Mouse (Mus musculus): ENCODE measurements around the gene Nup35. TPM values are rescaled to one million over a fixed set of nuclear protein-coding genes. Genes with fewer than 3 reads are reported as not detected.

Gene Nup35
- polyA plus RNA-seq, 1 experiment from 2014 or later = 69.2 TPM

DNA sequence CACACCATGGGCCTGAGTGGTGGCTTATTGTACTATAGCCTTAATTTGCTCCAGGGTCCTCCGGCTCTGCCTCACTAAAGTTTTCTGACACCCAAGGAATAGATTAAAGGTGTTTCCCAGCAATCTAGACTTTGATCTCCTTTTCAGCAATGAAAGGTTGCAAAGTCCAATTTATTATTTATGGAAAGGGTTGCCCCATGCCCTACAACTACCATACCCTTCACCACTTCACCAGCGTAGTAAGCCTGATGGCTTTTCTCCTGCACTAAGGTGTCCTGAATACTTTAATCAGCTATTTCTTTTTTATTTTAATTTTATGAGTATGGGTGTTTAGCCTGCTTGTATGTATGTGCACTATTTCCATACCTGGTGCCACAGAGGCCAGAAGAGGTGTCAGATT lies 45.6 kb downstream of the Nup35 start:
- peaks cover 64% of the 10 kb centered on the region for H3K36me3 ChIP-seq (replicated peaks)
- H3K9me3 ChIP-seq = no peaks in the 10 kb centered on the region
- H3K27ac ChIP-seq = no peak overlapping the region
- WGBS = 97% methylated on average over 2 of the region's 2 CpGs
- no peak for DNase-seq (ENCODE audit: extremely low spot score, low spot score)
- H3K4me3 ChIP-seq = no peak overlapping the region
- H3K27me3 ChIP-seq (ENCODE audit: poor library complexity, severe bottlenecking) = no peaks in the 10 kb centered on the region
- no peaks in the 10 kb centered on the region for H3K4me1 ChIP-seq

DNA sequence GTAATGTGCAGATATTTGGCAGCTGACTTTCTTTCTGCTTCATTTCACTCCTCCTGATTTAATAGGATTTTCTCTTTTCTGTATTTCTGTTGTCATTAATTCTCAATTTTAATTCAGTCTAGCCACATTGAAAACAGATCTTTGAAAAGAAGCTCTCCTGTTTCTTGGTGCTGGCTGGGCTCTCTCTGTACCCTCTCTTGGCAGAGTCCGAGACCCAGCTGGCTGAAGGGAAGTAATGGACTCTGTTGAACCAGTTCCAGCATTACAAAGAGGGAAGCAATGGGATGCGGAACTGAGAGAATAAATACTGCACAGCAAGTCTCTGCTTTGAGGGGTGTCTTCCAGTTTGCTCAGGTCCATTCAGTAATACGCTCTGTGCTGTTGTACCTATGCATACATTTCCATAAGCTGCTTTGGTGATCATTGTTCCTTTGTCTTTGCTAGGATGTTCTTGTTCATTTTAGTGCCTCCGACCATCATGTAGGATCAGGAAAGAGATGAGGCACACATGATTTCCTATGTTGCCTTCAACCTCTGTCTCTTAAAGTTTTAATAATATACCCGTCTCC lies 50.4 kb downstream of the Nup35 start:
- H3K36me3 ChIP-seq (replicated peaks) = peaks cover 36% of the 10 kb centered on the region
- 89% methylated on average over 5 of the region's 5 CpGs for WGBS

DNA sequence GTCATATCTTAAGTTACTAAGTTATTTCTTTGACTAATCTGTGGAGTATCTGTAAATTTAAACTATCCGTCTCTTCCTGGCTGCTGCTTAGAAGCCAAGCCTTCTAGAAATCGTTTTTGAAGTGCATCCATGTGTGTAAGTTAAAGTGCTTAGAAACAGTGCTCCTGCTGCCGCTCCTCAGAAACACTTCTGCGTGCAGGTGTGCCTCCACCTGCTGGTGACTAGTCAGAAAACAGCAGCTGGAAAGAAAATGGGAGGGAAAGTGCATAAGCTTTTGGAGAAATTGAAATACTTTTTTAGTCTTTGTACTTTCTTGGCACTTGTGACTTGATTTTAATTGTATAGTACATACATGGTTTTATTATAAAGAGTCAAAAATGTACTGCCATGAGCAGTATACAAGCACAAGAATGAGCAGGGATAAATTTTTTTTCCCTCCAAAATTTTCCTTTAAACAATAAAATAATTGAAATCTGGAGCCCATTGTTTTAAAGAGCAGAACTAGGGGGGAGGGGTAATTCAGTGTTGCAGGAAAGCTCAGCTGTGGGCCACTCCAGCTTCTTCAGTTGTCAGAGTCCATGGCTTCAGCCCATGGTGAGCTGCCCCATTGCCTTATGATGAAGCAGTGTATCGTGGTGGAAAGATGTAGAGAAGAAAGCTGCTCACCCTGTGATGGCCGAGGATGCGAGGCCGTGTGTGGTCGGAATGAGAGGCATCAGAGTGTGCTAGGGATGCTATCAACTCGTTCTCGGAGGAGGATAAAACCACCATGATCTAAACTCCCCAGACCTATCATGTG lies 53.0 kb downstream of the Nup35 start:
- Histone ChIP-seq H3K4me1 (peaks cover 12% of the 10 kb centered on the region), H3K9me3 (no peaks in the 10 kb centered on the region), H3K36me3 (replicated peaks) (peaks cover 22% of the 10 kb centered on the region), H3K4me3 (no peak overlapping the region), H3K27me3 (ENCODE audit: poor library complexity, severe bottlenecking) (no peaks in the 10 kb centered on the region), H3K27ac (no peak overlapping the region)
- DNase-seq (ENCODE audit: extremely low spot score, low spot score) = no peak
- WGBS = 75% methylated on average over 11 of the region's 11 CpGs

More for the DNA sequence above, 50.4 kb downstream of the Nup35 start:
- DNase-seq (ENCODE audit: extremely low spot score, low spot score) = no peak
- H3K27ac ChIP-seq = no peak overlapping the region
- H3K4me1 ChIP-seq = peaks cover 12% of the 10 kb centered on the region
- H3K27me3 ChIP-seq (ENCODE audit: poor library complexity, severe bottlenecking) = no peaks in the 10 kb centered on the region
- H3K9me3 ChIP-seq = no peaks in the 10 kb centered on the region
- no peak overlapping the region for H3K4me3 ChIP-seq

DNA sequence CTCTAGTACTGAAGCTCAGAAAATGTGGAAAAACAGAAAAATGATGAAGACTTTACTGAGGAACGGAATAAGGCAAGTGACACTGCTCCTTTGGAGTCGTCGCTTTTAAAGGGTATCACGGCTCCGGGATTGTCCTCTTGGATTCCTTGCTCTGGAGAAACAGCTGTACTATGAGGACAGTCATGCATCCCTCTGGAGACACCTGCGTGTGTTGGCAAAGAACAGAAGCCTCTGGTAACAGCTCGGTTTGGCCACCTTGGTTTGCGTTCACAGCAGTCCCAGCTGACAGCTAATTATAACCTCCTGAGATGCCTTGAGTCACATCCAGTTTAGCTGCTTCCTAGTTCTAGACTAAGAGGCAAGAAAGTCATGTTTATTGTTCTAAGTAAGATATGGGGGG lies 61.8 kb downstream of the Nup35 start:
- no peak overlapping the region for H3K27ac ChIP-seq
- H3K4me1 ChIP-seq = no peaks in the 10 kb centered on the region
- no peaks in the 10 kb centered on the region for H3K36me3 ChIP-seq (replicated peaks)
- DNase-seq (ENCODE audit: extremely low spot score, low spot score) = no peak
- no peaks in the 10 kb centered on the region for H3K9me3 ChIP-seq
- H3K27me3 ChIP-seq (ENCODE audit: poor library complexity, severe bottlenecking) = no peaks in the 10 kb centered on the region
- 93% methylated on average over 8 of the region's 8 CpGs for WGBS
- H3K4me3 ChIP-seq = no peak overlapping the region

DNA sequence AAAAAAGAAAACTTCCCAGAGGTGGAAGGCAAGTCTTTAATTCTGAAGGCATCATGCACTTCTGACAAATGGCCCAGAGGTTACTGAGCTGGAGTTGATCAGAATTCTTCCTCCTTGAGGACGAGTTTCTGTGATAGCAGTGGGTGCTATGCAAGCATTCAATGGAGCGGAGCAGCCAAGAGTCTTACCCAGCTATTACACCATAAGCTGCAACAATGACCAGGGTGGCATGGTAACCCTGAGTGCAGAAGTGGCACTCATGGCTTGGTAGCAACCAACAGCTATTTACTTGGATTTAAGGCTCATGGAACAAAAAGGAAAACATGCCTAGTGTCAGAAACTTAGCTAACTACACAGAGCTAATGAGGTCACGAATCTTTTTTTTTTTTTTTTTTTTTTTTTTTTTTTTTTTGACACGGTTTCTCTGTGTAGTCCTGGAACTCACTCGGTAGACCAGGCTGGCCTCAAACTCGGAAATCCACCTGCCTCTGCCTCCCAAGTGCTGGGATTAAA lies 66.7 kb downstream of the Nup35 start:
- no peaks in the 10 kb centered on the region for H3K27me3 ChIP-seq (ENCODE audit: poor library complexity, severe bottlenecking)
- H3K4me1 ChIP-seq = peaks cover 7% of the 10 kb centered on the region
- H3K4me3 ChIP-seq = no peak overlapping the region
- H3K27ac ChIP-seq = no peak overlapping the region
- H3K36me3 ChIP-seq (replicated peaks) = no peaks in the 10 kb centered on the region
- 85% methylated on average over 6 of the region's 6 CpGs for WGBS
- H3K9me3 ChIP-seq = no peaks in the 10 kb centered on the region
- DNase-seq (ENCODE audit: extremely low spot score, low spot score) = no peak

DNA sequence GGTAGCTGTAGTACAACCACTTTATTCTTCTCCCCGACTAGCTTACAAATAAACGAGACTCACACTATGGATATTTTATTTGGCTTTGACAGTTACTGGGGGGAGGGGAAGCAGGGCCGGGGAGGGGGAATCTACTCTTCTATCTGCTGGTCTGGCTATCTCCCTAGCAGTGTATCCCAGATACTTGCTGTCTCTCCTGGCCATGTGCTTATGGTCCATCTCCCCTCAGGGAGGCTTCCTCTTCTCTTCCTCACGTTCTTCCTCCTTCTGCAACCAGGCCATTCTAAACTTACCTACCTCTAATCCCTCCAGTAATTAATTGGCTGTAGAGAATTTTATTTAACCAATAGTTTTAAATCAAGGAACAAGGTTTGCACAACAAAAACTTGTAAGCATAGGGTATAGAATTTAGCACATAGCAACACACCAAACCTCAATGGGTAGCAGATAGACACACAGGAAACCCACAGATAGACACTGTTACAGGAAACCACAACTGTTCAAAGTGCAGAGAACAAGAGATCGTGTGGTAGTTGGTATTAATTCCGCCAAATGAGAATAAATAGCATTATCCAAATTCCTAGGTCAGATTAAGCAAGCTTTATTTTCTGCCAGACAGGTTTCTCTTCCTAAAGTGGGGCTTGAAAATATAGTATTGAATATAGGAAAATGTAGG lies 67.5 kb downstream of the Nup35 start:
- no peak overlapping the region for H3K27ac ChIP-seq
- H3K27me3 ChIP-seq (ENCODE audit: poor library complexity, severe bottlenecking) = no peaks in the 10 kb centered on the region
- no peaks in the 10 kb centered on the region for H3K9me3 ChIP-seq
- H3K36me3 ChIP-seq (replicated peaks) = no peaks in the 10 kb centered on the region
- DNase-seq (ENCODE audit: extremely low spot score, low spot score) = no peak
- 90% methylated on average over 6 of the region's 6 CpGs for WGBS
- no peak overlapping the region for H3K4me3 ChIP-seq
- H3K4me1 ChIP-seq = peaks cover 7% of the 10 kb centered on the region

DNA sequence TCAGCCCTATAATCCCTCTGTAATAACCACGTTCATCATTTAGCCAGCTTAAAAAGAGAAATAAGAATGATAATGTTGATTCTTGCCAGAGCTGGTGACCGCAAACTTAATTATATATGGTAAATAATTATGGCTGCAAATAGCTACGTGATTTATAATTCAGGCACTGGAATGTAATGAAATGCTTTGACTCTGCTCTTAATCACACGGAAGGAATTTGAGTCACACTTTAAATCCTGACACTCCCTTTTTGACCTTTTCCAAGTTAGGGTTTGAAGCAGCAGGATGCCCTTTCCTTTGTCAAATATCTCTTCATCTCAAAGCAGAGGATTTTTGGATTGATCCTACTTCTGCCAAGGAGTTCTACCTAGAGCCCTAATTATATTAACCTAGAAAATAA lies 71.2 kb downstream of the Nup35 start:
- no peak for DNase-seq (ENCODE audit: extremely low spot score, low spot score)
- H3K4me1 ChIP-seq = peaks cover 7% of the 10 kb centered on the region
- H3K27me3 ChIP-seq (ENCODE audit: poor library complexity, severe bottlenecking) = no peaks in the 10 kb centered on the region
- H3K36me3 ChIP-seq (replicated peaks) = no peaks in the 10 kb centered on the region
- H3K27ac ChIP-seq = no peak overlapping the region
- H3K4me3 ChIP-seq = no peak overlapping the region
- 38% methylated on average over 4 of the region's 4 CpGs for WGBS
- no peaks in the 10 kb centered on the region for H3K9me3 ChIP-seq

DNA sequence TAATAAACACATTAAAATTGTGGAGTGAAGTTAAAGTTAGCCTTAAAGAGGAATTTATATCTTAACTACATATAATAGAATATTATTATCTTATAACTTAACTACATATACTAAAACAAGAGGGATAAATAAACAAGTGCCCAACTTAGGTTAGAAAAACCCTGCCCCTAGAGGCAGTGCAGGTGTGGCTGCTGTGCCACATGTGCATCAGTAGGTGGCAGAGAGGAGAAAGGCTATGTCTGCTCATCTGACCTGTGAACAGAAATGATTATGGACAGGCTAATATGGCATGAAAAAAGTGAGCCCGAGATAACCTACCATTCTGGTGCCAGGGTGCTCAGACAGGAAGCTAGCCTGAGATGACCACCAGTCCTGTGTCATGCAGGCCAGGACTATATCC lies 90.4 kb downstream of the Nup35 start:
- Histone ChIP-seq H3K4me1 (no peaks in the 10 kb centered on the region), H3K27ac (no peak overlapping the region), H3K9me3 (no peaks in the 10 kb centered on the region), H3K27me3 (ENCODE audit: poor library complexity, severe bottlenecking) (no peaks in the 10 kb centered on the region), H3K4me3 (no peak overlapping the region), H3K36me3 (replicated peaks) (no peaks in the 10 kb centered on the region)
- WGBS = 85% methylated on average over 1 of the region's 1 CpGs
- DNase-seq (ENCODE audit: extremely low spot score, low spot score) = no peak

MicroRNAs encoded within 50 kb of the gene (microRNA counts, 519-probe panel; counts per million panel counts)
- 341 counts per million, percentile 65 among the panel's probes with 10 or more counts for microRNA mmu-miR-684

Small RNA genes lying within 50 kb of the gene (microRNA-seq; reads per million reads assigned to microRNA genes)
- gene Mir684-1 = not detected

Other genes with a start within 250 kb of the Nup35 start
- gene Frzb, start 169.6 kb upstream of the Nup35 start, polyA plus RNA-seq (2016; fragmentation: Nextera tagmentation; extraction: Ambion mirVana) = 17.0 and 19.6 TPM in 2 replicates
- gene Nckap1, start 35.9 kb upstream of the Nup35 start, polyA plus RNA-seq (2016; fragmentation: Nextera tagmentation; extraction: Ambion mirVana) = 55.1 and 60.6 TPM in 2 replicates
- gene Dusp19, start 191 bp upstream of the Nup35 start, polyA plus RNA-seq (2016; fragmentation: Nextera tagmentation; extraction: Ambion mirVana) = 15.0 and 15.5 TPM in 2 replicates